Mouse (Mus musculus) hindbrain, postnatal 0 days (tissue): ENCODE measurements around the gene Pkd2. TPM values are rescaled to one million over a fixed set of nuclear protein-coding genes. Genes with fewer than 3 reads are reported as not detected.
A peak's percentile ranks its signal among the peaks of the same experiment; 100 is the strongest.

Source experiments
- ATAC-seq: fragments of 200-750 bp; cut with Nextera tagmentation; 2 replicates; pipeline ENCODE4 v1.8.0; 2017; ENCODE audit warnings: mild to moderate bottlenecking, moderate TSS enrichment, moderate library complexity
- DNase-seq: peaks from one replicate; pipeline ENCODE4 v3.0.0-alpha.2; 2015; ENCODE audit warnings: low spot score
- H3K27ac ChIP-seq: fragments of 300-500 bp; sonication (generic); 2 replicates; pipeline ENCODE4 v1.5.1; 2014; ENCODE audit warnings: mild to moderate bottlenecking
- H3K27me3 ChIP-seq: fragments of 300-500 bp; sonication (generic); 2 replicates; pipeline ENCODE4 v1.6.1; 2014; ENCODE audit warnings: low read length, mixed read lengths; ENCODE audit not compliant: insufficient read depth
- H3K36me3 ChIP-seq: fragments of 300-500 bp; sonication (generic); 2 replicates; pipeline ENCODE4 v1.6.1; 2014; ENCODE audit warnings: low read length, mixed read lengths; ENCODE audit not compliant: insufficient read depth
- H3K4me1 ChIP-seq: fragments of 300-500 bp; sonication (generic); 2 replicates; pipeline ENCODE4 v1.6.1; 2014; ENCODE audit warnings: antibody characterized with exemption, low read length, mixed read lengths; ENCODE audit not compliant: insufficient read depth
- H3K4me2 ChIP-seq: fragments of 300-500 bp; sonication (generic); 2 replicates; pipeline ENCODE4 v1.6.1; 2014; ENCODE audit warnings: low read depth, mild to moderate bottlenecking, low read length, moderate library complexity, mixed read lengths
- H3K4me3 ChIP-seq: fragments of 300-500 bp; sonication (generic); 2 replicates; pipeline ENCODE4 v1.5.1; 2014; ENCODE audit warnings: low read length
- H3K9ac ChIP-seq: fragments of 300-500 bp; sonication (generic); replicated peaks from 2 replicates; pipeline ENCODE4 v1.6.1; 2014; ENCODE audit warnings: mild to moderate bottlenecking, low read length, moderate library complexity, mixed read lengths
- H3K9me3 ChIP-seq: fragments of 300-500 bp; sonication (generic); 2 replicates; pipeline ENCODE4 v1.6.1; 2016; ENCODE audit warnings: low read length, mixed read lengths
- CTCF ChIP-seq: IDR thresholded peaks from 2 replicates; pipeline ENCODE4 v1.5.1; 2016; ENCODE audit warnings: antibody characterized with exemption, control low read depth, low read depth
- WGBS: fragments of 180-500 bp; shearing (Covaris S2); extraction: QIAGEN DNeasy Blood & Tissue Kit; methylation state at CpG from one replicate; pipeline ENCODE4 v1.1.7; 2014; 5-methylcytosine and 5-hydroxymethylcytosine counted together
- polyA plus RNA-seq: library from polyadenylated mRNA; unstranded; fragments of >200 nt; fragmentation: Nextera tagmentation; extraction: Ambion mirVana; gene quantifications from 2 replicates; pipeline ENCODE4 v1.2.1, GENCODE M21; 2015
- total RNA-seq: library from RNA; depleted of rRNA; stranded (reverse); fragments of >200 nt; gene quantifications from 2 replicates; pipeline ENCODE4 v1.2.3, GENCODE M21; 2014

Pkd2 gene
- total and polyA plus RNA-seq, 2 experiments from 2014 or later, result 5.3 to 23.7 TPM

DNA sequence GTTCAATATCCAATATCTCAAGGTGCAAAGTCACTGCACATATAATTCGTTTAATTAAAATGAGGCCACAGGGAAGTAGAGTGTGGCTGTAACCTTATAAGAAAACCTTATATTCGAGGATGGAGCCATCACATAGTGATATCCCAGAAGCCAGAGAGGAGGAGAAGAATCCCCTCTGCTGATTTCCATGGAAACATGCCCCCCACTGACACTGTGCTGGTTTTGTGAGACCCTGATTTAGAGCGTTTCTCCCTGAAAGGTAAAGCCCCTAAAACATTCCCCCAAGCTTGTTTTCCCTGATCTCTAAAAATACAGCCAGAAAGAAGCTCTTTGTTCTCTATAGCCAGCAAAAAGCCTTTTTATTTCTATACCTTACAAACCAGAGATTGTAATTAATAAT lies 9.8 kb upstream of the Pkd2 start:
- no peak for ATAC-seq
- peak; percentile 26 for DNase-seq

GRCm38 (mm10) chr5:104453075-104453474 lies 6.2 kb upstream of the Pkd2 start:
- no peak overlapping the region for H3K4me3 ChIP-seq
- H3K4me2 ChIP-seq, result no peak overlapping the region
- ATAC-seq (no peak), DNase-seq (no peak)
- no peak for TF ChIP-seq CTCF
- H3K36me3 ChIP-seq, result no peaks in the 10 kb centered on the region
- H3K9ac ChIP-seq, result no peak overlapping the region
- 54% methylated on average over 1 of the region's 1 CpGs for WGBS
- H3K27ac ChIP-seq, result no peak overlapping the region
- peaks cover 3% of the 10 kb centered on the region; the same call in 1 of the 2 replicates for H3K4me1 ChIP-seq
- H3K27me3 ChIP-seq, result no peaks in the 10 kb centered on the region
- no peaks in the 10 kb centered on the region for H3K9me3 ChIP-seq

More for the DNA sequence above, 9.8 kb upstream of the Pkd2 start:
- Histone ChIP-seq H3K27ac (no peak overlapping the region), H3K36me3 (no peaks in the 10 kb centered on the region), H3K27me3 (no peaks in the 10 kb centered on the region), H3K9ac (no peak overlapping the region), H3K4me3 (no peak overlapping the region), H3K4me1 (peaks cover 3% of the 10 kb centered on the region; the same call in 1 of the 2 replicates), H3K9me3 (no peaks in the 10 kb centered on the region), H3K4me2 (peak overlapping the region; percentile 16; the same call in 1 of the 2 replicates)
- WGBS, result 37% methylated on average over 3 of the region's 3 CpGs
- no peak for TF ChIP-seq CTCF

GRCm38 (mm10) chr5:104454564-104454963 lies 4.7 kb upstream of the Pkd2 start:
- no peak for DNase-seq
- H3K27me3 ChIP-seq, result no peaks in the 10 kb centered on the region
- no peak overlapping the region for H3K4me3 ChIP-seq
- TF ChIP-seq CTCF, result no peak
- H3K27ac ChIP-seq, result no peak overlapping the region
- no peaks in the 10 kb centered on the region for H3K36me3 ChIP-seq
- peaks cover 12% of the 10 kb centered on the region for H3K4me1 ChIP-seq
- no peak overlapping the region for H3K4me2 ChIP-seq
- H3K9me3 ChIP-seq, result no peaks in the 10 kb centered on the region
- no peak for ATAC-seq
- H3K9ac ChIP-seq, result no peak overlapping the region
- 94% methylated on average over 6 of the region's 6 CpGs for WGBS

GRCm38 (mm10) chr5:104459706-104460455 lies 631 bp downstream of the Pkd2 start:
- Histone ChIP-seq H3K36me3 (no peaks in the 10 kb centered on the region), H3K9ac (peak overlapping the region; percentile 99), H3K4me3 (peak overlapping the region; percentile 81), H3K4me1 (peaks cover 8% of the 10 kb centered on the region), H3K27me3 (no peaks in the 10 kb centered on the region), H3K9me3 (no peaks in the 10 kb centered on the region), H3K27ac (peak overlapping the region; percentile 98), H3K4me2 (peak overlapping the region; percentile 84)
- DNase-seq (peak; percentile 83), ATAC-seq (peak; percentile 78)
- under 1% methylated on average over 57 of the region's 82 CpGs for WGBS
- no peak for TF ChIP-seq CTCF

- DNase-seq, result no peak
- ATAC-seq, result no peak
These were observed 1.2 kb downstream of the Pkd2 start for GRCm38 (mm10) chr5:104460456-104460838.

DNA sequence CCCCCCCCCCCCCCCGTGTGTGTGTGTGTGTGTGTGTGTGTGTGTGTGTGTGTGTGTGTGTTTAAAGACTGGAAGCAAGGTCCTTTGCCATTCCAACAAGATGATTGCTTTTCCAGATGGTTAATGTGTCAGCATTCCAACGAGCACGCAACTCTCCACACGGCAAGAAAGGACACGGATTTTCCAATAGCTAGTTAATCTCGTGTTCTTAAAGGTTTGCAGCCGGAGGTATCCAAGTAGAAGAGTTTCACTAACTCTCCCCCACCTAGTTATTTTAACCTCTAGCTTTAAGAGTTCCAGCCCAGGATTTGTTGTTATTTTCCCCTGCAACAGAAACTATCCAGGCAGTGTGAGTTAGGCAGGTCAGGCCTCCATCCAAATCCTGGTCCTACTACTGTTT lies 1.6 kb downstream of the Pkd2 start:
- TF ChIP-seq CTCF, result no peak
- Histone ChIP-seq H3K27ac (no peak overlapping the region), H3K4me3 (peak overlapping the region; percentile 81), H3K4me1 (peaks cover 8% of the 10 kb centered on the region), H3K9me3 (no peaks in the 10 kb centered on the region), H3K36me3 (peaks cover 9% of the 10 kb centered on the region; the same call in 1 of the 2 replicates), H3K9ac (no peak overlapping the region), H3K4me2 (peak overlapping the region; percentile 84), H3K27me3 (no peaks in the 10 kb centered on the region)
- peak; percentile 19 for DNase-seq
- WGBS, result 40% methylated on average over 6 of the region's 7 CpGs
- ATAC-seq, result no peak

More at GRCm38 (mm10) chr5:104460456-104460838, 1.2 kb downstream of the Pkd2 start:
- TF ChIP-seq CTCF, result no peak
- Histone ChIP-seq H3K36me3 (0 out of 2 replicates have a peak, but pooled peaks cover 5% of the 10 kb centered on the region), H3K9me3 (no peaks in the 10 kb centered on the region), H3K9ac (peak overlapping the region; percentile 99), H3K27ac (peak overlapping the region; percentile 98), H3K4me1 (peaks cover 8% of the 10 kb centered on the region), H3K4me2 (peak overlapping the region; percentile 84), H3K27me3 (no peaks in the 10 kb centered on the region), H3K4me3 (peak overlapping the region; percentile 81)
- WGBS, result 33% methylated on average over 3 of the region's 3 CpGs

DNA sequence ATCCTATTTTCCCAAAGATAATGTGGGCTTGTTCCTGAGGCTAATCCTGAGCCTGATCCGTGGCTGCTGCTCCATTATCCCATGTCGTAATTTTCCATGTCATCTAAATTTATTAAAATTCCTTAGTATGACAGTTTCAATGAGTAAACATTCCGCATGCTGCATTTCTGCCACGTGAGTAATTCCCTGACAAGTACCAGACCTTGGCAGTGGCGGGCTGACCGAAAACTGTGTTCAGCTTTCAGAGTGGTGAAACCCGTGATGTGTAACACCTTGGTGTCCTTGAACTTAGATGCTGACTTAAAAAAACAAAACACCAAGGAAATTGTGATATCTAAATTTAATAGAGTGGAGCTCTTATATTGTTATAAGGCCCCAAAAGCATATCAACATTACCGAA lies 6.0 kb downstream of the Pkd2 start:
- H3K4me2 ChIP-seq, result no peak overlapping the region
- no peaks in the 10 kb centered on the region for H3K9me3 ChIP-seq
- WGBS, result 77% methylated on average over 8 of the region's 8 CpGs
- H3K4me3 ChIP-seq, result no peak overlapping the region
- H3K9ac ChIP-seq, result no peak overlapping the region
- no peaks in the 10 kb centered on the region; the same call in 1 of the 2 replicates for H3K4me1 ChIP-seq
- no peak overlapping the region for H3K27ac ChIP-seq
- DNase-seq (no peak), ATAC-seq (no peak)
- peaks cover 17% of the 10 kb centered on the region; the same call in 1 of the 2 replicates for H3K36me3 ChIP-seq
- H3K27me3 ChIP-seq, result no peaks in the 10 kb centered on the region
- TF ChIP-seq CTCF, result no peak
